Mouse (Mus musculus): ENCODE results near the gene Mapk8ip2.

GRCm38 (mm10) chr15:89454857-89455256, 1.1 kb downstream of the Mapk8ip2 start:
- TF ChIP-seq CTCF (IDR thresholded peaks at IDR 0.05; ENCODE audit: low read depth) (no peak), EP300 (IDR thresholded peaks at IDR 0.05; ENCODE audit: low read depth) (no peak)
